Mouse (Mus musculus): Measurements from ENCODE around the gene 4933406M09Rik. TPM values are rescaled to one million over a fixed set of nuclear protein-coding genes. Genes with fewer than 3 reads are reported as not detected.
A peak's percentile ranks its signal among the peaks of the same experiment; 100 is the strongest.

Gene 4933406M09Rik
- polyA plus RNA-seq, 1 experiment from 2014 or later, result not detected

DNA sequence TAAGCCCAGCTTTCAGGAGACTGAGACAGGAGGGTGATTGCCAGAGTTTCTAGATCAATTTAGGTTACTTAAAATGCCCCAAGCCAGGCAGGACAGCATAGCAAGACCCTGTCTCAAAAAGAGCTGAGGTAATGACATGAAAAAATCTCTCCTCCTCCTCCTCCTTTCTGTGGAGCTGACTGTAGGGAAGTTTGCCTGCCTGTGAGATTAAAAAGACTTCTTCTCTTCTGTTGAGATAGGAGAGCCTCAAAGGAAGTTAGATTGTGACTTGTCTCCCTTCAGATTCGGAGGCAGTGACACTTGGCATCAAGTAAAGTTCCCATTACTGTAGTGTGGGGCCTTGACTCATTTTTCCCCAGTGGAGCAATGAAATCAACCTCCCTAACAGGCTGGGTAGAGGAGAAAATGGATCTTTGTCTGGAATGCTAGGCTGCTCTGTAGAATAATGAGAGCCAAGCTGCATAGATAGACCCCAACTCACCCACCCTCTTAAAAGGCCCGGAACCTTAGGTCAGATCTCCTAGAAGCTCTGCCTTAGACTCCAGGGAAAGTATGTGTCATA lies 32.8 kb downstream of the 4933406M09Rik start:
- Histone ChIP-seq H3K4me1 (peaks cover 72% of the 10 kb centered on the region), H3K9ac (no peak overlapping the region), H3K27me3 (no peaks in the 10 kb centered on the region), H3K4me3 (replicated peaks) (no peak overlapping the region), H3K27ac (no peak overlapping the region), H3K4me2 (no peak overlapping the region), H3K36me3 (peaks cover 14% of the 10 kb centered on the region), H3K9me3 (replicated peaks) (no peaks in the 10 kb centered on the region)
- 65% methylated on average over 2 of the region's 2 CpGs for WGBS
- ATAC-seq (replicated peaks; ENCODE audit: low FRiP score), result no peak

GRCm38 (mm10) chr1:134419176-134419575 lies 33.4 kb downstream of the 4933406M09Rik start:
- no peak for ATAC-seq (replicated peaks; ENCODE audit: low FRiP score)
- Histone ChIP-seq H3K27ac (peak overlapping the region; percentile 57), H3K36me3 (peaks cover 21% of the 10 kb centered on the region), H3K27me3 (no peaks in the 10 kb centered on the region), H3K9me3 (replicated peaks) (no peaks in the 10 kb centered on the region), H3K9ac (no peak overlapping the region), H3K4me3 (replicated peaks) (no peak overlapping the region), H3K4me2 (no peak overlapping the region), H3K4me1 (peaks cover 68% of the 10 kb centered on the region)
- 33% methylated on average over 1 of the region's 1 CpGs for whole genome bisulfite sequencing

- Histone ChIP-seq H3K4me1 (peaks cover 61% of the 10 kb centered on the region), H3K27me3 (no peaks in the 10 kb centered on the region), H3K36me3 (peaks cover 28% of the 10 kb centered on the region), H3K9ac (no peak overlapping the region), H3K27ac (peak overlapping the region; percentile 57), H3K4me3 (replicated peaks) (no peak overlapping the region), H3K9me3 (replicated peaks) (no peaks in the 10 kb centered on the region), H3K4me2 (peak overlapping the region; percentile 13; the same call in 1 of the 2 replicates)
- ATAC-seq (replicated peaks; ENCODE audit: low FRiP score), result no peak
- WGBS, result 22% methylated on average over 5 of the region's 5 CpGs
Observed at GRCm38 (mm10) chr1:134419751-134420458, 34.2 kb downstream of the 4933406M09Rik start.

GRCm38 (mm10) chr1:134423911-134424310 lies 38.2 kb downstream of the 4933406M09Rik start:
- 71% methylated on average over 10 of the region's 10 CpGs for WGBS
- Histone ChIP-seq H3K4me1 (peaks cover 32% of the 10 kb centered on the region), H3K4me3 (replicated peaks) (no peak overlapping the region), H3K9ac (no peak overlapping the region), H3K9me3 (replicated peaks) (no peaks in the 10 kb centered on the region), H3K36me3 (peaks cover 64% of the 10 kb centered on the region), H3K4me2 (no peak overlapping the region), H3K27ac (no peak overlapping the region), H3K27me3 (no peaks in the 10 kb centered on the region)
- ATAC-seq (replicated peaks; ENCODE audit: low FRiP score), result no peak

GRCm38 (mm10) chr1:134426289-134426688 lies 40.5 kb downstream of the 4933406M09Rik start:
- H3K9me3 ChIP-seq (replicated peaks), result no peaks in the 10 kb centered on the region
- WGBS, result 85% methylated on average over 5 of the region's 5 CpGs
- H3K36me3 ChIP-seq, result peaks cover 86% of the 10 kb centered on the region
- H3K27me3 ChIP-seq, result no peaks in the 10 kb centered on the region
- H3K4me1 ChIP-seq, result peaks cover 8% of the 10 kb centered on the region
- H3K27ac ChIP-seq, result no peak overlapping the region
- no peak overlapping the region for H3K9ac ChIP-seq
- peak; percentile 90 for ATAC-seq (replicated peaks; ENCODE audit: low FRiP score)
- H3K4me3 ChIP-seq (replicated peaks), result no peak overlapping the region
- H3K4me2 ChIP-seq, result no peak overlapping the region

- Histone ChIP-seq H3K4me3 (replicated peaks) (no peak overlapping the region), H3K9ac (no peak overlapping the region), H3K4me1 (no peaks in the 10 kb centered on the region), H3K27me3 (no peaks in the 10 kb centered on the region), H3K9me3 (replicated peaks) (no peaks in the 10 kb centered on the region), H3K36me3 (peaks cover 61% of the 10 kb centered on the region), H3K27ac (no peak overlapping the region), H3K4me2 (no peak overlapping the region)
- whole genome bisulfite sequencing, result 78% methylated on average over 10 of the region's 10 CpGs
- no peak for ATAC-seq (replicated peaks; ENCODE audit: low FRiP score)
Observed at GRCm38 (mm10) chr1:134433002-134433401, 47.3 kb downstream of the 4933406M09Rik start.

DNA sequence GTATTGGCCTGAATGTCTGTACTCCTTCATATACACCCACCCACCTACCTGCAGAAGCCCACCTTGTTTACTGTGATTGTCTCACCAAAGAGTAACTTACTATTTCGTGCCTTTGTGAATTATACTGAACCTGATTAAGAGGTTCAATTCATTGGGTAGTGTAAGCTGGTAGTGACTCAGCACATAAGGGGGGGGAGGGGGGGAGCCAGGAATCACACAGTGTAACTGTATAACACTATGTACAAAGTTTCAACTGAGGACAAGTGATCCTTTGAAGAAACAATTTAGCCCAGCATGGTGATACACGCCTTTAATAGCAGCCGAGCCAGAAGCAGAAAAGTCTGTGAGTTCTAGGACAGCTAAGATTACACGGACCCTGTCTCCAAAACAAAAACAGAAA lies 47.7 kb downstream of the 4933406M09Rik start:
- Histone ChIP-seq H3K9ac (no peak overlapping the region), H3K36me3 (peaks cover 56% of the 10 kb centered on the region), H3K27me3 (no peaks in the 10 kb centered on the region), H3K4me2 (no peak overlapping the region), H3K4me1 (no peaks in the 10 kb centered on the region), H3K9me3 (replicated peaks) (no peaks in the 10 kb centered on the region), H3K4me3 (replicated peaks) (no peak overlapping the region), H3K27ac (no peak overlapping the region)
- ATAC-seq (replicated peaks; ENCODE audit: low FRiP score), result no peak
- WGBS, result 92% methylated on average over 4 of the region's 4 CpGs

DNA sequence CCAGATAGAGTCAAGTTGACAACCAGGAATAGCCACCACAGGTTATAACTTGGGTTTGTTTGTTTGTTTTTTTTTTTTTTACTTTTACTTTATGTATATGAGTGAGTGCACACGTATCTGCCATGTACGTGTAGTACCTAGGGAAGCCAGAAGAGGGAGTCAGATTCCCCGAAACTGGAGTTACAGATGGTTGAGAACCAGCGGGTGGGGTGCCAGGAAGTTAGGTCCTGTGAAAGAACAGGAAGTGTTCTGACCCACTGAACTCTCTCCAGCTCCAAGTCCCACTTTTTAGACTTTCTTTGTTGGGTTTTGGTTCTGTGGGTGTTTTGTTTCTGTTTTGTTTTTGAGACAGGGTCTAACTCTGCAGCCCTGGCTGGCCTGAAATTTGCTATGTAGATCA lies 49.7 kb downstream of the 4933406M09Rik start:
- H3K4me2 ChIP-seq, result no peak overlapping the region
- no peak overlapping the region for H3K4me3 ChIP-seq (replicated peaks)
- peaks cover 38% of the 10 kb centered on the region for H3K36me3 ChIP-seq
- no peak overlapping the region for H3K9ac ChIP-seq
- H3K4me1 ChIP-seq, result no peaks in the 10 kb centered on the region
- no peak overlapping the region for H3K27ac ChIP-seq
- H3K27me3 ChIP-seq, result no peaks in the 10 kb centered on the region
- no peak for ATAC-seq (replicated peaks; ENCODE audit: low FRiP score)
- 36% methylated on average over 4 of the region's 4 CpGs for WGBS
- no peaks in the 10 kb centered on the region for H3K9me3 ChIP-seq (replicated peaks)

DNA sequence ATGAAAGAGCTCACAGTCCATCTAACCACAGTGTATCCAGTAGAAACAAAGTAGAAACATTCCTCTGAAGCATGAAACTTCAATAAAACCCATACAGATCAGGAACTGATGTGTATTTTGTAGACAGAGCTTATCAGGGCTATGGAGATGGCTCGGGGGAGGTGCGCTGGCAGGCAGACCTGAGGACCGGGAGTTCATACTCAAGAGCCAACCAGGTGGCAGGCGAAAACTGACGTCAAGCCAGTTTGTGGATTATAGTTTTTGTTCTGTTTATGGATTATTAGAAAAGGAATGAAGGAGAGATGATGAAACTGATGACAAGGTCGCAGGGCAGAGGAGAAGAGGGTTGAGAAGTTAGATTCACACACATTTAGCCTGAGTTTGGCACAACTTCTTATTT lies 54.7 kb downstream of the 4933406M09Rik start:
- Histone ChIP-seq H3K4me2 (no peak overlapping the region), H3K36me3 (no peaks in the 10 kb centered on the region), H3K9me3 (replicated peaks) (no peaks in the 10 kb centered on the region), H3K27me3 (no peaks in the 10 kb centered on the region), H3K4me1 (no peaks in the 10 kb centered on the region), H3K9ac (no peak overlapping the region), H3K27ac (no peak overlapping the region), H3K4me3 (replicated peaks) (no peak overlapping the region)
- no peak for ATAC-seq (replicated peaks; ENCODE audit: low FRiP score)
- 89% methylated on average over 6 of the region's 6 CpGs for WGBS

Other genes with a start within 250 kb of the 4933406M09Rik start
- gene Chil1, start 203.8 kb upstream of the 4933406M09Rik start, polyA plus RNA-seq (2015; fragmentation: Nextera tagmentation; extraction: Ambion mirVana), result 1.7 and 2.2 TPM in 2 replicates
- 6.1 and 9.3 TPM in 2 replicates for gene Mybph, start 192.5 kb upstream of the 4933406M09Rik start, polyA plus RNA-seq (2015; fragmentation: Nextera tagmentation; extraction: Ambion mirVana)
- 7.7 and 8.2 TPM in 2 replicates for gene Adora1, start 150.5 kb upstream of the 4933406M09Rik start, polyA plus RNA-seq (2015; fragmentation: Nextera tagmentation; extraction: Ambion mirVana)
- 13.1 and 19.9 TPM in 2 replicates for gene Myog, start 96.0 kb upstream of the 4933406M09Rik start, polyA plus RNA-seq (2015; fragmentation: Nextera tagmentation; extraction: Ambion mirVana)
- 2.9 and 3.0 TPM in 2 replicates for gene Ppfia4, start 53.0 kb upstream of the 4933406M09Rik start, polyA plus RNA-seq (2015; fragmentation: Nextera tagmentation; extraction: Ambion mirVana)
- 79.0 and 80.9 TPM in 2 replicates for gene Tmem183a, start 24.0 kb upstream of the 4933406M09Rik start, polyA plus RNA-seq (2015; fragmentation: Nextera tagmentation; extraction: Ambion mirVana)
- gene Cyb5r1, start 19.6 kb downstream of the 4933406M09Rik start, polyA plus RNA-seq (2015; fragmentation: Nextera tagmentation; extraction: Ambion mirVana), result 35.6 and 38.1 TPM in 2 replicates
- gene Adipor1, start 29.4 kb downstream of the 4933406M09Rik start, polyA plus RNA-seq (2015; fragmentation: Nextera tagmentation; extraction: Ambion mirVana), result 88.0 and 91.1 TPM in 2 replicates
- gene Klhl12, start 69.6 kb downstream of the 4933406M09Rik start, polyA plus RNA-seq (2015; fragmentation: Nextera tagmentation; extraction: Ambion mirVana), result 31.3 and 32.6 TPM in 2 replicates
- gene Rabif, start 108.7 kb downstream of the 4933406M09Rik start, polyA plus RNA-seq (2015; fragmentation: Nextera tagmentation; extraction: Ambion mirVana), result 43.6 and 44.3 TPM in 2 replicates
- not detected in 2 replicates for gene Mgat4e, start 163.7 kb downstream of the 4933406M09Rik start, polyA plus RNA-seq (2015; fragmentation: Nextera tagmentation; extraction: Ambion mirVana)
- gene Kdm5b, start 174.2 kb downstream of the 4933406M09Rik start, polyA plus RNA-seq (2015; fragmentation: Nextera tagmentation; extraction: Ambion mirVana), result 54.2 and 56.2 TPM in 2 replicates

Measured in kidney, embryonic 15.5 days (tissue).